Mouse (Mus musculus) cerebellum, postnatal 14 days (tissue): Measurements from ENCODE around the gene Tmem178.

ENCODE experiments used
- DNase-seq, 2 experiments: peaks; one replicate each; pipeline ENCODE4 v3.0.0; 2021; ENCODE audit warnings: mixed read lengths in 2 of 2

The Tmem178 gene

GRCm38 (mm10) chr17:80944530-80945198 is at the start of gene Tmem178:
Gene Tmem178, plus strand, starts transcription at chr17:80944632.
- DNase-seq: peak; percentile 68 to 77

GRCm38 (mm10) chr17:80896481-80896880 is 48.0 kb upstream of the Tmem178 start:
- no peak for DNase-seq

GRCm38 (mm10) chr17:80897709-80898440 is 46.6 kb upstream of the Tmem178 start:
- DNase-seq: no peak

GRCm38 (mm10) chr17:80899513-80900199 is 44.8 kb upstream of the Tmem178 start:
- DNase-seq: peak; percentile 48 to 51

- DNase-seq: no peak
Measured at GRCm38 (mm10) chr17:80900200-80900520, 44.3 kb upstream of the Tmem178 start.

GRCm38 (mm10) chr17:80901885-80902284 is 42.5 kb upstream of the Tmem178 start:
- DNase-seq: no peak

GRCm38 (mm10) chr17:80903121-80903875 is 41.1 kb upstream of the Tmem178 start:
- peak; percentile 39 to 42 for DNase-seq

GRCm38 (mm10) chr17:80904061-80904460 is 40.4 kb upstream of the Tmem178 start:
- DNase-seq: peak in 1 of 2 experiments; percentile 37

GRCm38 (mm10) chr17:80915666-80916065 is 28.8 kb upstream of the Tmem178 start:
- no peak for DNase-seq

- no peak for DNase-seq
Measured at GRCm38 (mm10) chr17:80919261-80919660, 25.2 kb upstream of the Tmem178 start.

- DNase-seq: peak; percentile 77 to 81
Measured at GRCm38 (mm10) chr17:80921286-80922134, 22.9 kb upstream of the Tmem178 start.

- DNase-seq: no peak
Measured at GRCm38 (mm10) chr17:80925554-80925953, 18.9 kb upstream of the Tmem178 start.

GRCm38 (mm10) chr17:80927151-80927550 is 17.3 kb upstream of the Tmem178 start:
- no peak for DNase-seq

GRCm38 (mm10) chr17:80932716-80933115 is 11.7 kb upstream of the Tmem178 start:
- no peak for DNase-seq

GRCm38 (mm10) chr17:80933401-80934029 is 10.9 kb upstream of the Tmem178 start:
- no peak for DNase-seq

- DNase-seq: peak; percentile 81 to 82
Measured at GRCm38 (mm10) chr17:80935807-80936519, 8.5 kb upstream of the Tmem178 start.

- no peak for DNase-seq
Measured at GRCm38 (mm10) chr17:80936521-80936920, 7.9 kb upstream of the Tmem178 start.

GRCm38 (mm10) chr17:80939833-80940232 is 4.6 kb upstream of the Tmem178 start:
- DNase-seq: no peak

- DNase-seq: no peak
Measured at GRCm38 (mm10) chr17:80941857-80942256, 2.6 kb upstream of the Tmem178 start.

GRCm38 (mm10) chr17:80943835-80944529 is 450 bp upstream of the Tmem178 start:
- peak; percentile 52 to 65 for DNase-seq
